Mouse (Mus musculus): ENCODE measurements around the gene Rasip1. TPM values are rescaled to one million over a fixed set of nuclear protein-coding genes. Genes with fewer than 3 reads are reported as not detected.

Gene Rasip1
- polyA plus RNA-seq, 1 experiment from 2014 or later = 14.9 TPM

GRCm38 (mm10) chr7:45617042-45617695 lies 10.1 kb upstream of the Rasip1 start, which contains the start of gene Fut1:
Fut1 (plus strand) TSS chr7:45617289.
- DNase-seq (no peak), ATAC-seq (ENCODE audit: low FRiP score, low TSS enrichment) (no peak)
- no peak within 1 kb of the TSS for H3K4me3 ChIP-seq (replicated peaks; ENCODE audit: low read depth, low read length)
- WGBS = 7% methylated on average over 31 of the region's 31 CpGs
- no peaks in the 10 kb centered on the region for H3K9me3 ChIP-seq (ENCODE audit: control insufficient read depth, low read length)
- no peaks in the 10 kb centered on the region for H3K36me3 ChIP-seq (ENCODE audit: control insufficient read depth, insufficient read depth, low read length)
- H3K4me1 ChIP-seq (ENCODE audit: control insufficient read depth, insufficient read depth, low read length) = no peaks in the 10 kb centered on the region
- H3K4me2 ChIP-seq (ENCODE audit: low read length) = peak within 1 kb of the TSS; percentile 22; the same call in 1 of the 2 replicates
- peaks cover 25% of the 10 kb centered on the region for H3K27me3 ChIP-seq (ENCODE audit: control insufficient read depth, insufficient read depth, low read length)
- H3K27ac ChIP-seq (replicated peaks; ENCODE audit: low read depth, low read length) = no peak within 1 kb of the TSS
- no peak within 1 kb of the TSS for H3K9ac ChIP-seq (replicated peaks; ENCODE audit: low read length)

- no peak overlapping the region for H3K4me2 ChIP-seq (ENCODE audit: low read length)
- no peak overlapping the region for H3K27ac ChIP-seq (replicated peaks; ENCODE audit: low read depth, low read length)
- DNase-seq (no peak), ATAC-seq (ENCODE audit: low FRiP score, low TSS enrichment) (no peak)
- no peak overlapping the region for H3K4me3 ChIP-seq (replicated peaks; ENCODE audit: low read depth, low read length)
- peaks cover 25% of the 10 kb centered on the region for H3K27me3 ChIP-seq (ENCODE audit: control insufficient read depth, insufficient read depth, low read length)
- H3K9ac ChIP-seq (replicated peaks; ENCODE audit: low read length) = no peak overlapping the region
- H3K4me1 ChIP-seq (ENCODE audit: control insufficient read depth, insufficient read depth, low read length) = no peaks in the 10 kb centered on the region
- WGBS = 81% methylated on average over 5 of the region's 5 CpGs
- H3K9me3 ChIP-seq (ENCODE audit: control insufficient read depth, low read length) = no peaks in the 10 kb centered on the region
- H3K36me3 ChIP-seq (ENCODE audit: control insufficient read depth, insufficient read depth, low read length) = no peaks in the 10 kb centered on the region
Measured at GRCm38 (mm10) chr7:45618316-45618715, 9.0 kb upstream of the Rasip1 start.

- no peak overlapping the region for H3K4me3 ChIP-seq (replicated peaks; ENCODE audit: low read depth, low read length)
- DNase-seq = no peak
- H3K36me3 ChIP-seq (ENCODE audit: control insufficient read depth, insufficient read depth, low read length) = no peaks in the 10 kb centered on the region
- WGBS = 94% methylated on average over 5 of the region's 5 CpGs
- no peak overlapping the region for H3K4me2 ChIP-seq (ENCODE audit: low read length)
- H3K4me1 ChIP-seq (ENCODE audit: control insufficient read depth, insufficient read depth, low read length) = no peaks in the 10 kb centered on the region
- no peak overlapping the region for H3K9ac ChIP-seq (replicated peaks; ENCODE audit: low read length)
- H3K27me3 ChIP-seq (ENCODE audit: control insufficient read depth, insufficient read depth, low read length) = peaks cover 25% of the 10 kb centered on the region
- H3K9me3 ChIP-seq (ENCODE audit: control insufficient read depth, low read length) = no peaks in the 10 kb centered on the region
- ATAC-seq (ENCODE audit: low FRiP score, low TSS enrichment) = no peak
- H3K27ac ChIP-seq (replicated peaks; ENCODE audit: low read depth, low read length) = no peak overlapping the region
Measured at GRCm38 (mm10) chr7:45619592-45619991, 7.7 kb upstream of the Rasip1 start.

GRCm38 (mm10) chr7:45621443-45621842 lies 5.8 kb upstream of the Rasip1 start, which contains the start of gene Izumo1:
Izumo1 (plus strand) TSS chr7:45621811.
- Histone ChIP-seq H3K4me2 (ENCODE audit: low read length) (no peak within 1 kb of the TSS), H3K9me3 (ENCODE audit: control insufficient read depth, low read length) (no peaks in the 10 kb centered on the region), H3K36me3 (ENCODE audit: control insufficient read depth, insufficient read depth, low read length) (no peaks in the 10 kb centered on the region), H3K27me3 (ENCODE audit: control insufficient read depth, insufficient read depth, low read length) (peaks cover 24% of the 10 kb centered on the region), H3K9ac (replicated peaks; ENCODE audit: low read length) (no peak within 1 kb of the TSS), H3K4me3 (replicated peaks; ENCODE audit: low read depth, low read length) (no peak within 1 kb of the TSS), H3K4me1 (ENCODE audit: control insufficient read depth, insufficient read depth, low read length) (no peaks in the 10 kb centered on the region), H3K27ac (replicated peaks; ENCODE audit: low read depth, low read length) (no peak within 1 kb of the TSS)
- no peak for ATAC-seq (ENCODE audit: low FRiP score, low TSS enrichment)
- WGBS = 28% methylated on average over 9 of the region's 9 CpGs
- DNase-seq = peak; percentile 30

- WGBS = 91% methylated on average over 11 of the region's 11 CpGs
- no peak for DNase-seq
- Histone ChIP-seq H3K27me3 (ENCODE audit: control insufficient read depth, insufficient read depth, low read length) (peaks cover 7% of the 10 kb centered on the region; the same call in 1 of the 2 replicates), H3K36me3 (ENCODE audit: control insufficient read depth, insufficient read depth, low read length) (no peaks in the 10 kb centered on the region), H3K4me3 (replicated peaks; ENCODE audit: low read depth, low read length) (no peak overlapping the region), H3K4me1 (ENCODE audit: control insufficient read depth, insufficient read depth, low read length) (peaks cover 6% of the 10 kb centered on the region; the same call in 1 of the 2 replicates), H3K4me2 (ENCODE audit: low read length) (no peak overlapping the region), H3K9ac (replicated peaks; ENCODE audit: low read length) (no peak overlapping the region), H3K27ac (replicated peaks; ENCODE audit: low read depth, low read length) (no peak overlapping the region), H3K9me3 (ENCODE audit: control insufficient read depth, low read length) (no peaks in the 10 kb centered on the region)
- no peak for ATAC-seq (ENCODE audit: low FRiP score, low TSS enrichment)
Measured at GRCm38 (mm10) chr7:45623507-45623906, 3.8 kb upstream of the Rasip1 start.

GRCm38 (mm10) chr7:45624718-45625117 lies 2.6 kb upstream of the Rasip1 start:
- no peak for ATAC-seq (ENCODE audit: low FRiP score, low TSS enrichment)
- H3K9ac ChIP-seq (replicated peaks; ENCODE audit: low read length) = no peak overlapping the region
- WGBS = 89% methylated on average over 3 of the region's 3 CpGs

GRCm38 (mm10) chr7:45625481-45625880 lies 1.8 kb upstream of the Rasip1 start:
- H3K9ac ChIP-seq (replicated peaks; ENCODE audit: low read length) = no peak overlapping the region
- peaks cover 6% of the 10 kb centered on the region; the same call in 1 of the 2 replicates for H3K4me1 ChIP-seq (ENCODE audit: control insufficient read depth, insufficient read depth, low read length)
- H3K27me3 ChIP-seq (ENCODE audit: control insufficient read depth, insufficient read depth, low read length) = no peaks in the 10 kb centered on the region
- H3K9me3 ChIP-seq (ENCODE audit: control insufficient read depth, low read length) = no peaks in the 10 kb centered on the region
- no peak overlapping the region for H3K4me3 ChIP-seq (replicated peaks; ENCODE audit: low read depth, low read length)
- H3K27ac ChIP-seq (replicated peaks; ENCODE audit: low read depth, low read length) = no peak overlapping the region
- DNase-seq (no peak), ATAC-seq (ENCODE audit: low FRiP score, low TSS enrichment) (no peak)
- WGBS = 94% methylated on average over 8 of the region's 8 CpGs
- no peaks in the 10 kb centered on the region for H3K36me3 ChIP-seq (ENCODE audit: control insufficient read depth, insufficient read depth, low read length)
- H3K4me2 ChIP-seq (ENCODE audit: low read length) = no peak overlapping the region

More at GRCm38 (mm10) chr7:45624718-45625117, 2.6 kb upstream of the Rasip1 start:
- no peaks in the 10 kb centered on the region for H3K36me3 ChIP-seq (ENCODE audit: control insufficient read depth, insufficient read depth, low read length)
- no peaks in the 10 kb centered on the region for H3K27me3 ChIP-seq (ENCODE audit: control insufficient read depth, insufficient read depth, low read length)
- DNase-seq = no peak
- no peaks in the 10 kb centered on the region for H3K9me3 ChIP-seq (ENCODE audit: control insufficient read depth, low read length)
- no peak overlapping the region for H3K4me2 ChIP-seq (ENCODE audit: low read length)
- no peak overlapping the region for H3K4me3 ChIP-seq (replicated peaks; ENCODE audit: low read depth, low read length)
- H3K27ac ChIP-seq (replicated peaks; ENCODE audit: low read depth, low read length) = no peak overlapping the region
- peaks cover 6% of the 10 kb centered on the region; the same call in 1 of the 2 replicates for H3K4me1 ChIP-seq (ENCODE audit: control insufficient read depth, insufficient read depth, low read length)

- WGBS = 88% methylated on average over 7 of the region's 7 CpGs
- H3K36me3 ChIP-seq (ENCODE audit: control insufficient read depth, insufficient read depth, low read length) = no peaks in the 10 kb centered on the region
- no peak overlapping the region for H3K9ac ChIP-seq (replicated peaks; ENCODE audit: low read length)
- H3K27me3 ChIP-seq (ENCODE audit: control insufficient read depth, insufficient read depth, low read length) = no peaks in the 10 kb centered on the region
- H3K9me3 ChIP-seq (ENCODE audit: control insufficient read depth, low read length) = no peaks in the 10 kb centered on the region
- no peak overlapping the region for H3K4me2 ChIP-seq (ENCODE audit: low read length)
- H3K4me3 ChIP-seq (replicated peaks; ENCODE audit: low read depth, low read length) = no peak overlapping the region
- no peak for DNase-seq
- no peak overlapping the region for H3K27ac ChIP-seq (replicated peaks; ENCODE audit: low read depth, low read length)
- ATAC-seq (ENCODE audit: low FRiP score, low TSS enrichment) = no peak
- peaks cover 6% of the 10 kb centered on the region; the same call in 1 of the 2 replicates for H3K4me1 ChIP-seq (ENCODE audit: control insufficient read depth, insufficient read depth, low read length)
Measured at GRCm38 (mm10) chr7:45626571-45627076, 664 bp upstream of the Rasip1 start.

Data from midbrain, embryonic 14.5 days (tissue).